8 mouse cellular contexts compared by ENCODE assay signal in the genomic region with DNA sequence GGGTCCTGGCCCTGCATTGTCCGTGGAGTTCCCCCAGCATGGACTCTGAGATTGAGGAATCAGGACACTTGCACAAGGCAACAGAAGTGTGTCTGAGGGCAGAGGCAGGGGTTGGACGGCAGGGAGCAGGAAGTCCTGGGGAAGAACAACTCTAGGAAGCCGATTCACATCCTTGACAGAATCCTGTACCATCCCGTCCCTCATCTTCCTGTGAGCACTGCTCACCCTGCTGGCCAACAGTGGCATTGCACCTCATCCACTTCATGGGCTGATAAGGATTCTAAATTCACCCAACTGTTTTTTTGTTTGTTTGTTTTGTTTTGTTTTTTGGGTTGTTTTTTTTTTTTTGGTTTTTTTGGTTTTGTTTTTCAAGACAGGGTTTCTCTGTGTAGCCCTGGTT. TPM values are rescaled to one million over a fixed set of nuclear protein-coding genes. Genes with fewer than 3 reads are reported as not detected.
A peak's percentile ranks its signal among the peaks of the same experiment; 100 is the strongest.
DNase-seq lines count a peak whose midpoint lies in the region; ATAC-seq and TF ChIP-seq lines count a peak whose summit lies in the region.

No protein-coding gene starts in this region.

- peak; percentile 71 for TF ChIP-seq RAD21 in MEL (IDR thresholded peaks at IDR 0.05; ENCODE audit: low read depth, low read length)

- H3K36me3 ChIP-seq in MEL (ENCODE audit: control insufficient read depth in 1 of 2, insufficient read depth in 2 of 2, low read length in 2 of 2) = no peaks in the 10 kb centered on the region

- peak; percentile 84 to 96 (median 85) for TF ChIP-seq CTCF in MEL (IDR thresholded peaks at IDR 0.05 in 2 of 3, conservative IDR thresholded peaks at IDR 0.05 in 1 of 3; ENCODE audit: control insufficient read depth in 1 of 3, insufficient read depth in 1 of 3, low read depth in 2 of 3, low read length in 3 of 3, poor library complexity in 1 of 3, severe bottlenecking in 1 of 3)
- peak; percentile 92 for TF ChIP-seq CTCF in layer of hippocampus, adult 2 months (conservative IDR thresholded peaks at IDR 0.05)

- H3K27me3 ChIP-seq in MEL (ENCODE audit: control insufficient read depth in 1 of 2, insufficient read depth in 2 of 2, low read length in 2 of 2) = no peaks in the 10 kb centered on the region; a peak in 3 of 4 replicates

- H3K9me3 ChIP-seq in MEL (replicated peaks; ENCODE audit: insufficient read depth, low read length) = no peaks in the 10 kb centered on the region

- TF ChIP-seq EP300 in MEL (IDR thresholded peaks at IDR 0.05; ENCODE audit: low read depth in 1 of 2, low read length in 2 of 2) = no peak

- no peak for ATAC-seq in activated CD4-positive, CD25-positive, alpha-beta regulatory T cell, adult 4 months

- H3K9ac ChIP-seq in MEL (ENCODE audit: control insufficient read depth, low read depth, low read length, poor library complexity, severe bottlenecking) = no peak overlapping the region

- TF ChIP-seq POLR2A in MEL (IDR thresholded peaks at IDR 0.05; ENCODE audit: control insufficient read depth in 1 of 2, insufficient read depth in 1 of 2, low read depth in 1 of 2, low read length in 2 of 2, poor library complexity in 1 of 2) = no peak

- no peak overlapping the region for H3K27ac ChIP-seq in MEL (ENCODE audit: control insufficient read depth, low read depth, low read length)
- no peak overlapping the region for H3K27ac ChIP-seq in layer of hippocampus, adult 2 months

- H3K4me1 ChIP-seq in MEL (ENCODE audit: control insufficient read depth in 1 of 2, insufficient read depth in 2 of 2, low read length in 2 of 2) = no peaks in the 10 kb centered on the region

- no peak overlapping the region for H3K4me3 ChIP-seq in MEL (ENCODE audit: control insufficient read depth in 1 of 2, insufficient read depth in 1 of 2, low read depth in 2 of 2, low read length in 2 of 2)
- H3K4me3 ChIP-seq in layer of hippocampus, adult 2 months = no peak overlapping the region

- peak; percentile 77 to 78 for DNase-seq in B cell, adult 2 months
- DNase-seq in MEL (ENCODE audit: low read depth, low spot score) = peak; percentile 78
- peak; percentile 74 for DNase-seq in cerebellum, adult 8-10 months
- peak; percentile 38 for DNase-seq in gastrocnemius, postnatal 25 days
- DNase-seq in layer of hippocampus, adult 2 months (ENCODE audit: low spot score in 2 of 2) = peak; percentile 59 to 87
- DNase-seq in lung, postnatal 25 days (ENCODE audit: low spot score) = peak; percentile 72
- DNase-seq in right cerebral cortex, postnatal 4 days = peak; percentile 93

- H3K79me2 ChIP-seq in MEL (ENCODE audit: control insufficient read depth, insufficient read depth, low read length, poor library complexity) = no peaks in the 10 kb centered on the region

TF ChIP-seq in MEL, 35 proteins besides CTCF, POLR2A, EP300 and RAD21:
- TF ChIP-seq ZC3H11A (IDR thresholded peaks at IDR 0.05; ENCODE audit: low read depth, low read length) (peak; percentile 65), ZKSCAN1 (IDR thresholded peaks at IDR 0.05; ENCODE audit: low read depth, low read length) (no peak), POLR2AphosphoS5 (IDR thresholded peaks at IDR 0.05; ENCODE audit: borderline replicate concordance, low read depth, low read length) (no peak), HCFC1 (IDR thresholded peaks at IDR 0.05; ENCODE audit: low read depth, low read length) (no peak), SIN3A (IDR thresholded peaks at IDR 0.05; ENCODE audit: low read length) (no peak), TAL1 (IDR thresholded peaks at IDR 0.05; ENCODE audit: low read length) (no peak), BHLHE40 (IDR thresholded peaks at IDR 0.05; ENCODE audit: borderline replicate concordance, low read depth, low read length) (no peak), UBTF (IDR thresholded peaks at IDR 0.05; ENCODE audit: borderline replicate concordance, insufficient read depth, low read depth, low read length) (no peak), GABPA (IDR thresholded peaks at IDR 0.05; ENCODE audit: low read depth, low read length) (no peak), KAT2A (conservative IDR thresholded peaks at IDR 0.05; ENCODE audit: low read depth, low read length) (no peak), MAFK (IDR thresholded peaks at IDR 0.05; ENCODE audit: borderline replicate concordance, low read depth, low read length) (no peak), MAX (IDR thresholded peaks at IDR 0.05; ENCODE audit: low read length) (no peak), E2F4 (IDR thresholded peaks at IDR 0.05; ENCODE audit: borderline replicate concordance, low read depth, low read length) (no peak), USF2 (IDR thresholded peaks at IDR 0.05; ENCODE audit: borderline replicate concordance in 1 of 2, insufficient read depth in 1 of 2, low read depth in 1 of 2, low read length in 2 of 2) (no peak), USF1 (IDR thresholded peaks at IDR 0.05; ENCODE audit: low read depth, low read length) (no peak), RCOR1 (IDR thresholded peaks at IDR 0.05; ENCODE audit: low read depth, low read length) (no peak), CHD1 (IDR thresholded peaks at IDR 0.05; ENCODE audit: low read depth, low read length) (no peak), NELFE (IDR thresholded peaks at IDR 0.05; ENCODE audit: low read depth, low read length) (no peak), ZNF384 (IDR thresholded peaks at IDR 0.05; ENCODE audit: low read depth, low read length) (no peak), SMC3 (IDR thresholded peaks at IDR 0.05; ENCODE audit: low read depth, low read length) (peak; percentile 83), ELF1 (IDR thresholded peaks at IDR 0.05; ENCODE audit: low read depth, low read length) (no peak), GATA1 (IDR thresholded peaks at IDR 0.05; ENCODE audit: low read depth, low read length) (peak; percentile 60), ETS1 (IDR thresholded peaks at IDR 0.05; ENCODE audit: low read depth, low read length) (no peak), TBP (IDR thresholded peaks at IDR 0.05; ENCODE audit: low read depth, low read length) (no peak)

RNA-seq across cellular contexts. Expression of a gene that starts 28.0 kb away (rescaled TPM):
- not detected in 2 replicates for total RNA-seq in MEL (2012; rRNA removed)
- not detected for polyA plus RNA-seq in MEL (2012; ENCODE audit: insufficient read depth in 1 of 2, insufficient read length in 2 of 2, low read depth in 1 of 2, low replicate concordance in 2 of 2, missing spikeins in 1 of 2)
- total RNA-seq in gastrocnemius, postnatal 25 days (2021) = under 1 TPM; 0.29 to 0.79 TPM
- 1 to 10 TPM; 6.3 to 7.8 TPM for total RNA-seq in layer of hippocampus, adult 2 months (2021)
- not detected for polyA plus RNA-seq in activated CD4-positive, CD25-positive, alpha-beta regulatory T cell, adult 4 months (2017; shearing (Covaris generic))

RNA-seq across cellular contexts. Expression of a gene that starts 34.8 kb away (rescaled TPM):
- 0.16 and 0.69 TPM in 2 replicates for total RNA-seq in MEL (2012; rRNA removed)
- polyA plus RNA-seq in MEL (2012; ENCODE audit: insufficient read depth in 1 of 2, insufficient read length in 2 of 2, low read depth in 1 of 2, low replicate concordance in 2 of 2, missing spikeins in 1 of 2) = 1 to 10 TPM in 1 of 2 experiments, not detected in 1; 1.9 TPM
- total RNA-seq in gastrocnemius, postnatal 25 days (2021) = 1 to 10 TPM; 4.2 to 5.8 TPM
- 1 to 10 TPM; 6.0 to 7.4 TPM for total RNA-seq in layer of hippocampus, adult 2 months (2021)
- polyA plus RNA-seq in activated CD4-positive, CD25-positive, alpha-beta regulatory T cell, adult 4 months (2017; shearing (Covaris generic)) = not detected

RNA-seq across cellular contexts. Expression of a gene that starts 59.1 kb away (rescaled TPM):
- total RNA-seq in MEL (2012; rRNA removed) = 60.9 and 71.4 TPM in 2 replicates
- polyA plus RNA-seq in MEL (2012; ENCODE audit: insufficient read depth in 1 of 2, insufficient read length in 2 of 2, low read depth in 1 of 2, low replicate concordance in 2 of 2, missing spikeins in 1 of 2) = 100 to 1,000 TPM in 1 of 2 experiments, 10 to 100 TPM in 1; 78.6 to 163 TPM
- 10 to 100 TPM; 18.6 to 21.4 TPM for total RNA-seq in gastrocnemius, postnatal 25 days (2021)
- 10 to 100 TPM; 67.0 to 69.3 TPM for total RNA-seq in layer of hippocampus, adult 2 months (2021)
- 10 to 100 TPM; 78.0 to 79.8 TPM for polyA plus RNA-seq in activated CD4-positive, CD25-positive, alpha-beta regulatory T cell, adult 4 months (2017; shearing (Covaris generic))

Comparison
In these comparisons a context has a peak if more than half of its experiments do, and no peak if none do; other contexts are left out.
1. DNase-seq: peak in every context shown above with its lines; median percentile 93 in right cerebral cortex, postnatal 4 days; 78 in MEL; 78 in B cell, adult 2 months; 74 in cerebellum, adult 8-10 months; 73 in layer of hippocampus, adult 2 months; 72 in lung, postnatal 25 days; 38 in gastrocnemius, postnatal 25 days.